Mouse (Mus musculus) embryonic facial prominence, embryonic 13.5 days (tissue): ENCODE results near the gene Eya3. TPM values are rescaled to one million over a fixed set of nuclear protein-coding genes. Genes with fewer than 3 reads are reported as not detected.
A peak's percentile ranks its signal among the peaks of the same experiment; 100 is the strongest.
"Not testable (repeated sequence)": the region's sequence is repeated elsewhere in the genome, so short reads cannot be mapped to it uniquely, and the experiment has no call there.

ENCODE experiments used
- ATAC-seq: fragments of 200-750 bp; cut with Nextera tagmentation; 2 replicates; pipeline ENCODE4 v1.8.0; 2017; ENCODE audit warnings: low read depth; ENCODE audit not compliant: insufficient number of reproducible peaks, insufficient read depth, low FRiP score, low TSS enrichment
- H3K27ac ChIP-seq: fragments of 300-500 bp; sonication (generic); 2 replicates; pipeline ENCODE4 v1.5.1; 2015; ENCODE audit warnings: moderate library complexity, mild to moderate bottlenecking, inconsistent platforms
- H3K27me3 ChIP-seq: fragments of 300-500 bp; sonication (generic); 2 replicates; pipeline ENCODE4 v1.6.1; 2015; ENCODE audit warnings: mild to moderate bottlenecking, inconsistent platforms
- H3K36me3 ChIP-seq: fragments of 300-500 bp; sonication (generic); 2 replicates; pipeline ENCODE4 v1.6.1; 2015; ENCODE audit warnings: mild to moderate bottlenecking, inconsistent platforms
- H3K4me1 ChIP-seq: fragments of 300-500 bp; sonication (generic); 2 replicates; pipeline ENCODE4 v1.6.1; 2015; ENCODE audit warnings: inconsistent platforms
- H3K4me2 ChIP-seq: fragments of 300-500 bp; sonication (generic); 2 replicates; pipeline ENCODE4 v1.6.1; 2015; ENCODE audit warnings: moderate library complexity, mild to moderate bottlenecking, inconsistent platforms
- H3K4me3 ChIP-seq: fragments of 300-500 bp; sonication (generic); 2 replicates; pipeline ENCODE4 v1.5.1; 2015; ENCODE audit warnings: mild to moderate bottlenecking, inconsistent platforms
- H3K9ac ChIP-seq: fragments of 300-500 bp; sonication (generic); 2 replicates; pipeline ENCODE4 v1.6.1; 2015; ENCODE audit warnings: mild to moderate bottlenecking, inconsistent platforms
- H3K9me3 ChIP-seq: fragments of 300-500 bp; sonication (generic); 2 replicates; pipeline ENCODE4 v1.6.1; 2016; ENCODE audit warnings: inconsistent platforms
- WGBS: fragments of 180-500 bp; shearing (Covaris S2); methylation state at CpG from one replicate; pipeline ENCODE4 v1.1.7; 2015; ENCODE audit warnings: mixed read lengths; 5-methylcytosine and 5-hydroxymethylcytosine counted together
- polyA plus RNA-seq: library from polyadenylated mRNA; unstranded; fragments of >200 nt; fragmentation: Nextera tagmentation; extraction: Ambion mirVana; gene quantifications from 2 replicates; pipeline ENCODE4 v1.2.1, GENCODE M21; 2015

The Eya3 gene
- polyA plus RNA-seq, result 32.6 and 34.2 TPM in 2 replicates

DNA sequence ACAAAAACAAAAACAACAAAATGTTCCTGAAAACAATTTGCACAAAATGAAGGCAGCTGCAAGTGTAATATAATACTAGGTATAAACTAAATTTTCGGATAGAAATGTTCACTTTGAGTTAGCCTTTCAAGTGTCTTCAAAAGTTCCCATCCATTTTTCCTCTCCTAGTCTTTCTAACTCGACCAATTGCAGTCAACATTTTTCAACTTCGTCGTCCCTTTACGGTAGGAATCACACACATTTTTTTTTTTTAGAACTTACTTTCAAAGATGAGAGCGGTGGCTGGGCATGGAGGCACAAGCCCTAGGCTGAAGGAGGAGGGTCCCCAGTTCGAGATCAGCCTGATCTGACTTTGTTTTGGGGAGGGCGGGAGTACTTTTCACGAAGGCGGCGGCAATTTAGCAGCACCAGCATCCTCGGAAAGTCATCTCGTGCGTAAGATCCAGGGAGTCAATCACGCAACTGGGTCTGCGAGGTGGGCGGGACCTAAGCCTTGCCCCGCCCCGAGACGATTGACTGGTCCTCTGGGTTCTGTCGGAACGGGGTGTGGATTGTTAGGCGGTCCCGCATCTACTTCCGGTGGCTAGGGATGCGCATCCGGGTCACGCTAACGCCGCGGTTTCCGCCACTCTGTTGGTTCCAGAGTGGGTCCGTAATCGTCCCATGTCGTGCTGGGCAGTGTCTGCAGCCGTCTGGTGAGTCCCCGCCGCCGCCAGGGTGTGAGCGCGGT lies at the start of gene Eya3:
Eya3 (plus strand) TSS at position 527 of the 730 bp plus-strand sequence.
- H3K9me3 ChIP-seq, result no peaks in the 10 kb centered on the region
- ATAC-seq, result peak; percentile 97
- peak within 1 kb of the TSS; percentile 85 for H3K27ac ChIP-seq
- H3K4me2 ChIP-seq, result peak within 1 kb of the TSS; percentile 91
- peaks cover 11% of the 10 kb centered on the region for H3K4me1 ChIP-seq
- peak within 1 kb of the TSS; percentile 98 for H3K4me3 ChIP-seq
- H3K27me3 ChIP-seq, result no peaks in the 10 kb centered on the region
- under 1% methylated on average over 41 of the region's 41 CpGs for WGBS
- H3K36me3 ChIP-seq, result peaks cover 11% of the 10 kb centered on the region; the same call in 1 of the 2 replicates
- H3K9ac ChIP-seq, result peak within 1 kb of the TSS; percentile 94

DNA sequence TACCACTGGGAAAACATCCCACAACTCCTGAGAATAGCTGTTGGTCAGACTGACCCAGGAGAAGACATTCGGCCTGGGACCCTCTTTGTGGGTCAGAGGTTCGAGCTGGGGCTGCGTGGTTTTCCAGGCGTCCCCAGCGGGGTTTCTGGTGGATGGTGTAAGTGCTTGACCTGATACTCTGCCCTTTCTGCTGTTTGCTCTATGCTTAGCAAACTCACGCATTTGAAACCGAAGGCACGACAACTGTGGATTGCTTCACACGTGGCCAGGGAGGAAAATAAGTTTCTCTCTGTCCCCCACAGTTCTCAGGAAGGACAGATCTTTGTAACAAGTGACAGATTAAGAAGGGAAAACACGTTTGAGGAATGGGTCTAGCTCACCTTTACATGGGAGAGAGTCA lies 48.1 kb upstream of the Eya3 start:
- Histone ChIP-seq H3K4me3 (no peak overlapping the region), H3K4me2 (no peak overlapping the region), H3K9ac (no peak overlapping the region), H3K27me3 (no peaks in the 10 kb centered on the region), H3K36me3 (no peaks in the 10 kb centered on the region), H3K9me3 (no peaks in the 10 kb centered on the region), H3K4me1 (no peaks in the 10 kb centered on the region), H3K27ac (no peak overlapping the region)
- ATAC-seq, result no peak
- 86% methylated on average over 10 of the region's 10 CpGs for WGBS

GRCm38 (mm10) chr4:132592958-132593357 lies 45.8 kb upstream of the Eya3 start:
- Histone ChIP-seq H3K4me3 (no peak overlapping the region), H3K27ac (no peak overlapping the region), H3K4me2 (no peak overlapping the region), H3K9ac (no peak overlapping the region), H3K9me3 (no peaks in the 10 kb centered on the region), H3K27me3 (no peaks in the 10 kb centered on the region), H3K4me1 (no peaks in the 10 kb centered on the region), H3K36me3 (no peaks in the 10 kb centered on the region)
- ATAC-seq, result no peak
- WGBS, result 93% methylated on average over 9 of the region's 9 CpGs

GRCm38 (mm10) chr4:132594191-132594590 lies 44.6 kb upstream of the Eya3 start:
- ATAC-seq, result no peak
- Histone ChIP-seq H3K9ac (no peak overlapping the region), H3K4me1 (no peaks in the 10 kb centered on the region), H3K4me2 (no peak overlapping the region), H3K27ac (no peak overlapping the region), H3K9me3 (no peaks in the 10 kb centered on the region), H3K27me3 (no peaks in the 10 kb centered on the region), H3K4me3 (no peak overlapping the region), H3K36me3 (no peaks in the 10 kb centered on the region)
- 38% methylated on average over 4 of the region's 4 CpGs for WGBS

DNA sequence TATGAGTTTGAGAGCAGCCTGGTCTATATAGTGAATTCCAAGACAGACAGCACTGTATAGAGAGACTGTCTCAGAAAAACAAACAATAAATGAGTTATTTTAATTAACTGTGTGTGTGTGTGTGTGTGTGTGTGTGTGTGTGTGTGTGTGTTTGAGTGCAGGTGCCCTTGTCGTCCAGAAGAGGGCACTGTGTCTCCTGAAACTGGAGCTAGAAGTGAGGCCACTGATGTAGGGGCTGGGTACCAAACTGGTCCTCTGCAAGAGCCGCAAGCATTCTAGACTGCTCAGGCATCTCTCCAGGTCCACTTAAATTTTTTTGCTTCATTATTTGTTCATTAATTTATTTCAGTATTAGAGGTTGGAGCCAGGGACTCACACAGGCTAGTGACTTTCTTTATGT lies 39.9 kb upstream of the Eya3 start:
- Histone ChIP-seq H3K36me3 (no peaks in the 10 kb centered on the region), H3K4me2 (no peak overlapping the region), H3K4me1 (0 out of 2 replicates have a peak, but pooled peaks cover 5% of the 10 kb centered on the region), H3K9me3 (no peaks in the 10 kb centered on the region), H3K27ac (no peak overlapping the region), H3K9ac (no peak overlapping the region), H3K4me3 (no peak overlapping the region), H3K27me3 (no peaks in the 10 kb centered on the region)
- WGBS, result 89% methylated on average over 2 of the region's 2 CpGs
- ATAC-seq, result no peak

DNA sequence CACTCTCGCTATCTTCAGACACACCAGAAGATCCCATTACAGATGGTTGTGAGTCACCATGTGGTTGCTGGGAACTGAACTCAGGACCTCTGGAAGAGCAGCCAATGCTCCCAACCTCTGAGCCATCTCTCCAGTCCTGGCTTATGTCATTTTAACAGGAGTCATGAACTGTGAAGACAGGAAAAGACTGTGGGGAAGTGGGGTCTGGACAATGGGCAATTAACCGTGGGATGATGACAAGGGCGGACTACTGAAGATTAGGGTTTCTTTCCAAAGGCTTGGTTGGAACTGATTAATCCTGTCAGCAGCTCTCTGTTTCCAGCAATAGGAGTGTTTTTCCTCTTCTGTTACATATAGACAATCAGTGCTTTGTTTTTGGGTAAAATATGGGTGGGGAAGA lies 39.0 kb upstream of the Eya3 start:
- no peak overlapping the region for H3K4me3 ChIP-seq
- no peak overlapping the region for H3K4me2 ChIP-seq
- H3K27me3 ChIP-seq, result no peaks in the 10 kb centered on the region
- H3K36me3 ChIP-seq, result no peaks in the 10 kb centered on the region
- H3K4me1 ChIP-seq, result 0 out of 2 replicates have a peak, but pooled peaks cover 5% of the 10 kb centered on the region
- ATAC-seq, result no peak
- WGBS, result 78% methylated on average over 3 of the region's 3 CpGs
- no peak overlapping the region for H3K9ac ChIP-seq
- no peaks in the 10 kb centered on the region for H3K9me3 ChIP-seq
- H3K27ac ChIP-seq, result no peak overlapping the region

GRCm38 (mm10) chr4:132600465-132600864 lies 38.3 kb upstream of the Eya3 start:
- H3K9ac ChIP-seq, result no peak overlapping the region
- WGBS, result 84% methylated on average over 6 of the region's 6 CpGs
- ATAC-seq, result no peak

GRCm38 (mm10) chr4:132601242-132601641 lies 37.5 kb upstream of the Eya3 start:
- 89% methylated on average over 5 of the region's 5 CpGs for WGBS
- not testable (repeated sequence) for ATAC-seq, H3K4me1 ChIP-seq, H3K27me3 ChIP-seq, H3K9me3 ChIP-seq, H3K4me3 ChIP-seq, H3K27ac ChIP-seq, H3K9ac ChIP-seq, H3K36me3 ChIP-seq, H3K4me2 ChIP-seq

More at GRCm38 (mm10) chr4:132600465-132600864, 38.3 kb upstream of the Eya3 start:
- Histone ChIP-seq H3K4me2 (no peak overlapping the region), H3K27me3 (no peaks in the 10 kb centered on the region), H3K27ac (no peak overlapping the region), H3K9me3 (no peaks in the 10 kb centered on the region), H3K4me3 (no peak overlapping the region), H3K4me1 (0 out of 2 replicates have a peak, but pooled peaks cover 5% of the 10 kb centered on the region), H3K36me3 (no peaks in the 10 kb centered on the region)

GRCm38 (mm10) chr4:132603468-132603867 lies 35.3 kb upstream of the Eya3 start:
- Histone ChIP-seq H3K9me3 (no peaks in the 10 kb centered on the region), H3K27me3 (no peaks in the 10 kb centered on the region), H3K36me3 (no peaks in the 10 kb centered on the region), H3K27ac (no peak overlapping the region), H3K4me2 (no peak overlapping the region), H3K4me1 (0 out of 2 replicates have a peak, but pooled peaks cover 5% of the 10 kb centered on the region), H3K4me3 (no peak overlapping the region), H3K9ac (no peak overlapping the region)
- no peak for ATAC-seq
- 69% methylated on average over 4 of the region's 4 CpGs for WGBS

GRCm38 (mm10) chr4:132605816-132606215 lies 33.0 kb upstream of the Eya3 start:
- H3K27me3 ChIP-seq, result no peaks in the 10 kb centered on the region
- H3K9me3 ChIP-seq, result no peaks in the 10 kb centered on the region
- H3K9ac ChIP-seq, result no peak overlapping the region
- no peak overlapping the region for H3K4me2 ChIP-seq
- WGBS, result 69% methylated on average over 5 of the region's 5 CpGs
- 0 out of 2 replicates have a peak, but pooled peaks cover 5% of the 10 kb centered on the region for H3K4me1 ChIP-seq
- H3K27ac ChIP-seq, result no peak overlapping the region
- no peak for ATAC-seq
- H3K4me3 ChIP-seq, result no peak overlapping the region
- H3K36me3 ChIP-seq, result no peaks in the 10 kb centered on the region

DNA sequence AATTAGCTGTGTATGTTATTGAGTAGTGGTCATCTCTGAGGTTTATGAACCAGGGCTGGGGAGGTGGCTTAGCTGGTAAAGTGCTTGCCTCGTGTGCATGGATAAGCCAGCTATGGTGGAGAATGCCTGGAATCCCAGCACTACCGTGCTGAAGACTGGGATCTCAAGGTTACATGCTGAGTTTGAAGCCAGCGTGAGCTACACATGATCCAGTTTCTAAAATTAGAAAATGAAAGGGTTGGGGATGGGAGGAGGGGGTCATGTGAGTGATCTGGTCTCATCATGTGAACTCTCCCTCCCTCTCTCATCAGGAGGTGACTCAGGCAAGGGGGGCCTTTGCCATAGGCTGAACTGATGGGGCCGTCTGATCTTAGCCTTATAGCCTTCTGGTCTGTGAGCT lies 30.6 kb upstream of the Eya3 start:
- Histone ChIP-seq H3K4me1 (no peaks in the 10 kb centered on the region), H3K36me3 (no peaks in the 10 kb centered on the region), H3K4me3 (no peak overlapping the region), H3K9ac (no peak overlapping the region), H3K27ac (no peak overlapping the region), H3K27me3 (no peaks in the 10 kb centered on the region), H3K4me2 (no peak overlapping the region), H3K9me3 (no peaks in the 10 kb centered on the region)
- ATAC-seq, result no peak
- WGBS, result 41% methylated on average over 4 of the region's 4 CpGs

DNA sequence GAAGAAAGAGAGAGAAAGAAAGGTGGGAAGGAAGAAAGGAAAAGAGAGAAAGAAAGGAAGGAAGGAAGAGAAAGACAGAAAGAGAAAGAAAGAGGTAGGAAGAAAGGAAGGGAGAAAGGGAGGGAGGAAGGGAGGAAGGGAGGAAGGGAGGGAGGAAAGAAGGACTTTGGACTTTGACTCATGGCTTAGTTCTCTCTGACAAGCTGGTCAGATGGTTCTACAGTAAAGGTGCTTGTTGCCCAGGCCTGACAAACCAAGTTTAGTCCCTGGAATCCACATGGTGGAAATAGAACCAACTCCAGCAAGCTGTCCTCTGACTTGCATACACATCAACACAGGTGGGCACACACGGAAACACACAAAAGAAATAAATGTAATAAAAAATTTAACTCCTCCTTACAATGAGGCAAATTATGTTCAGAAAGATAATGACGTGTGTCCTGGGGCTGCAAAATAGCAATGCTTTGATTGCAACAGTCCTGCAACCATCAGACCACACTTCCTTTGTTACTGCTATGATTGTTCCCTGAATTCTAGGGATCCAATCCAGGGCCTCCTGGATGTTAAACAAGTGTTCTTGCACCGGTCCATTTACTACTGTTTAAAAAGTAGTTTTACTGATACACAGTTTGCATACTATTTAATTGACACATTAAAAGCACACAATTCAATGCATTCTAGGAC lies 28.3 kb upstream of the Eya3 start:
- Histone ChIP-seq H3K27me3 (no peaks in the 10 kb centered on the region), H3K9me3 (no peaks in the 10 kb centered on the region; the same call in 1 of the 2 replicates), H3K27ac (no peak overlapping the region), H3K4me1 (no peaks in the 10 kb centered on the region), H3K4me2 (no peak overlapping the region), H3K36me3 (no peaks in the 10 kb centered on the region), H3K9ac (no peak overlapping the region), H3K4me3 (no peak overlapping the region)
- WGBS, result 80% methylated on average over 3 of the region's 3 CpGs
- no peak for ATAC-seq
